Mouse (Mus musculus): ENCODE results near the gene Plin4.

GRCm38 (mm10) chr17:56092794-56093193 lies 16.8 kb downstream of the Plin4 start:
- no peak for TF ChIP-seq CTCF (IDR thresholded peaks at IDR 0.05; ENCODE audit: control insufficient read depth, insufficient read depth, low read length)
- no peak for TF ChIP-seq POLR2A (IDR thresholded peaks at IDR 0.05; ENCODE audit: borderline replicate concordance, control insufficient read depth, low read depth, low read length)

Data from bone marrow, adult 2 months (tissue).